ENCODE assay signal across 9 mouse cellular contexts in genomic region chr11:77872236-77872635, GRCm38 (mm10). TPM values are rescaled to one million over a fixed set of nuclear protein-coding genes. Genes with fewer than 3 reads are reported as not detected.
DNase-seq lines count a peak whose midpoint lies in the region; ATAC-seq and TF ChIP-seq lines count a peak whose summit lies in the region.
"Had no signal": no experiment of that assay in that cellular context is flagged by ENCODE, and none has a peak within 500 bp of the region (broad histone marks: within the 10 kb centered on the region; RNA-seq: fewer than 3 reads in every experiment).

No protein-coding gene starts in this region.

- DNase-seq in heart, adult 2 months: no peak
- peak; percentile 86 to 88 for DNase-seq in cerebellum, postnatal 14 days
- DNase-seq in hindbrain, postnatal 0 days (ENCODE audit: low spot score): peak; percentile 84
- no peak for DNase-seq in urinary bladder, postnatal 10 days (ENCODE audit: low spot score)

- peak overlapping the region; percentile 8 for H3K9ac ChIP-seq in heart, embryonic 16.5 days (ENCODE audit: low read length)
- H3K9ac ChIP-seq in heart, adult 2 months (ENCODE audit: low read depth, low read length): no peak overlapping the region
- H3K9ac ChIP-seq in hindbrain, postnatal 0 days (replicated peaks; ENCODE audit: low read length): no peak overlapping the region
- peak overlapping the region; percentile 43; the same call in 1 of the 2 replicates for H3K9ac ChIP-seq in midbrain, embryonic 16.5 days (ENCODE audit: low read depth, low read length)

- TF ChIP-seq POLR2A in heart, adult 2 months (IDR thresholded peaks at IDR 0.05; ENCODE audit: insufficient read depth, low read depth, low read length): no peak

- TF ChIP-seq EP300 in heart, adult 2 months (IDR thresholded peaks at IDR 0.05; ENCODE audit: insufficient read depth, low read depth, low read length): no peak

- H3K27me3 ChIP-seq in heart, embryonic 16.5 days (ENCODE audit: control insufficient read depth, insufficient read depth, low read length): no peaks in the 10 kb centered on the region
- H3K27me3 ChIP-seq in heart, adult 2 months (ENCODE audit: control insufficient read depth, insufficient read depth, low read length): no peaks in the 10 kb centered on the region
- H3K27me3 ChIP-seq in hindbrain, postnatal 0 days (ENCODE audit: insufficient read depth, low read length): no peaks in the 10 kb centered on the region
- H3K27me3 ChIP-seq in midbrain, embryonic 16.5 days (ENCODE audit: control insufficient read depth, insufficient read depth, low read depth, low read length): no peaks in the 10 kb centered on the region

- peak overlapping the region; percentile 9 for H3K4me2 ChIP-seq in heart, embryonic 16.5 days (ENCODE audit: low read depth, low read length)
- H3K4me2 ChIP-seq in hindbrain, postnatal 0 days (ENCODE audit: low read depth, low read length): peak overlapping the region; percentile 37
- H3K4me2 ChIP-seq in midbrain, embryonic 16.5 days (ENCODE audit: low read length): peak overlapping the region; percentile 32

- 4% methylated on average over 11 of the region's 11 CpGs for WGBS in heart, embryonic 16.5 days
- WGBS in heart, adult 2 months: 4% methylated on average over 11 of the region's 11 CpGs
- WGBS in hindbrain, postnatal 0 days: 3% methylated on average over 11 of the region's 11 CpGs
- WGBS in midbrain, embryonic 16.5 days: 5% methylated on average over 11 of the region's 11 CpGs

- intact Hi-C loops in heart, adult 2 months (cut with DNase I): no loop called here

- H3K27ac ChIP-seq in heart, embryonic 16.5 days (ENCODE audit: low read length): no peak overlapping the region
- no peak overlapping the region for H3K27ac ChIP-seq in heart, adult 2 months
- H3K27ac ChIP-seq in hindbrain, postnatal 0 days: peak overlapping the region; percentile 78
- peak overlapping the region; percentile 69; the same call in 1 of the 2 replicates for H3K27ac ChIP-seq in midbrain, embryonic 16.5 days (ENCODE audit: low read length)

- no peaks in the 10 kb centered on the region for H3K36me3 ChIP-seq in heart, embryonic 16.5 days (ENCODE audit: control insufficient read depth, insufficient read depth)
- no peaks in the 10 kb centered on the region for H3K36me3 ChIP-seq in heart, adult 2 months (ENCODE audit: control insufficient read depth, insufficient read depth, low read length)
- no peaks in the 10 kb centered on the region for H3K36me3 ChIP-seq in hindbrain, postnatal 0 days (ENCODE audit: insufficient read depth, low read length)
- H3K36me3 ChIP-seq in midbrain, embryonic 16.5 days (ENCODE audit: control insufficient read depth, insufficient read depth, low read length): no peaks in the 10 kb centered on the region

- no peak overlapping the region for H3K4me3 ChIP-seq in heart, embryonic 16.5 days (ENCODE audit: low read length)
- H3K4me3 ChIP-seq in heart, adult 2 months: no peak overlapping the region
- no peak overlapping the region for H3K4me3 ChIP-seq in hindbrain, postnatal 0 days (ENCODE audit: low read length)
- no peak overlapping the region for H3K4me3 ChIP-seq in midbrain, embryonic 16.5 days (ENCODE audit: low read depth, low read length)

- H3K4me1 ChIP-seq in heart, embryonic 16.5 days (ENCODE audit: control insufficient read depth, insufficient read depth, low read length): peaks cover 35% of the 10 kb centered on the region
- H3K4me1 ChIP-seq in heart, adult 2 months (ENCODE audit: control insufficient read depth, insufficient read depth, low read length): peaks cover 3% of the 10 kb centered on the region
- H3K4me1 ChIP-seq in hindbrain, postnatal 0 days (ENCODE audit: insufficient read depth, low read length): peaks cover 43% of the 10 kb centered on the region
- peaks cover 66% of the 10 kb centered on the region for H3K4me1 ChIP-seq in midbrain, embryonic 16.5 days (ENCODE audit: control insufficient read depth, insufficient read depth, low read length)

- H3K9me3 ChIP-seq in heart, embryonic 16.5 days (replicated peaks; ENCODE audit: control insufficient read depth, low read length): no peaks in the 10 kb centered on the region
- H3K9me3 ChIP-seq in hindbrain, postnatal 0 days (ENCODE audit: low read length): no peaks in the 10 kb centered on the region
- H3K9me3 ChIP-seq in midbrain, embryonic 16.5 days (replicated peaks; ENCODE audit: control insufficient read depth, low read length, poor library complexity, severe bottlenecking): no peaks in the 10 kb centered on the region

- ATAC-seq in heart, embryonic 16.5 days (replicated peaks; ENCODE audit: extremely low read depth, insufficient read depth, low FRiP score): no peak
- ATAC-seq in hindbrain, postnatal 0 days: peak; percentile 57; the same call in 1 of the 2 replicates
- no peak for ATAC-seq in midbrain, embryonic 16.5 days
- ATAC-seq in erythroid progenitor cell, adult 5-6 weeks (replicated peaks; ENCODE audit: low FRiP score, poor library complexity, severe bottlenecking): no peak
- no peak for ATAC-seq in granulocyte monocyte progenitor cell, adult 5-6 weeks (replicated peaks; ENCODE audit: poor library complexity, severe bottlenecking)

- no peak for TF ChIP-seq CTCF in heart, adult 2 months (IDR thresholded peaks at IDR 0.05)
- TF ChIP-seq CTCF in hindbrain, postnatal 0 days (IDR thresholded peaks at IDR 0.05; ENCODE audit: low read depth): peak; percentile 63

- H3K79me2 ChIP-seq in heart, adult 2 months (replicated peaks; ENCODE audit: control insufficient read depth, insufficient read depth, low read length): no peaks in the 10 kb centered on the region

RNA-seq across cellular contexts. Expression of gene Pipox, which starts 21.7 kb away (rescaled TPM):
- polyA plus RNA-seq in heart, embryonic 16.5 days (2015; fragmentation: Nextera tagmentation; extraction: Ambion mirVana): 2.9 TPM in 2 replicates
- total RNA-seq in heart, adult 2 months (2021): under 1 TPM; 0.52 to 0.77 TPM
- polyA plus RNA-seq in heart, adult 2 months (2012; rRNA removed): 0.47 and 0.82 TPM in 2 replicates
- total RNA-seq in hindbrain, postnatal 0 days (2014; rRNA removed): 2.8 and 6.8 TPM in 2 replicates
- polyA plus RNA-seq in hindbrain, postnatal 0 days (2015; fragmentation: Nextera tagmentation; extraction: Ambion mirVana): 4.4 and 4.6 TPM in 2 replicates
- polyA plus RNA-seq in midbrain, embryonic 16.5 days (2015; fragmentation: Nextera tagmentation; extraction: Ambion mirVana): 6.0 and 7.5 TPM in 2 replicates
- not detected in 2 replicates for total RNA-seq in erythroid progenitor cell, adult 5-6 weeks (2015; ENCODE audit: low replicate concordance)
- not detected in 2 replicates for total RNA-seq in erythroid progenitor cell, adult 5-6 weeks (2017; ENCODE audit: low replicate concordance)
- not detected in 2 replicates for total RNA-seq in granulocyte monocyte progenitor cell, adult 5-6 weeks (2014; fragmentation: Nextera tagmentation)
- 0.39 and 0.77 TPM in 2 replicates for total RNA-seq in granulocyte monocyte progenitor cell, adult 5-6 weeks (2017)
- total RNA-seq: MEL had no signal

RNA-seq across cellular contexts. Expression of gene Sez6, which starts 58.4 kb away (rescaled TPM):
- polyA plus RNA-seq in heart, embryonic 16.5 days (2015; fragmentation: Nextera tagmentation; extraction: Ambion mirVana): 0.04 and 0.19 TPM in 2 replicates
- total RNA-seq in heart, adult 2 months (2021): under 1 TPM; 0.68 to 0.80 TPM
- 0.59 and 0.70 TPM in 2 replicates for polyA plus RNA-seq in heart, adult 2 months (2012; rRNA removed)
- 175 and 177 TPM in 2 replicates for total RNA-seq in hindbrain, postnatal 0 days (2014; rRNA removed)
- 113 and 127 TPM in 2 replicates for polyA plus RNA-seq in hindbrain, postnatal 0 days (2015; fragmentation: Nextera tagmentation; extraction: Ambion mirVana)
- polyA plus RNA-seq in midbrain, embryonic 16.5 days (2015; fragmentation: Nextera tagmentation; extraction: Ambion mirVana): 140 and 146 TPM in 2 replicates
- total RNA-seq in erythroid progenitor cell, adult 5-6 weeks (2015; ENCODE audit: low replicate concordance): not detected in 2 replicates
- not detected in 2 replicates for total RNA-seq in erythroid progenitor cell, adult 5-6 weeks (2017; ENCODE audit: low replicate concordance)
- not detected in 2 replicates for total RNA-seq in granulocyte monocyte progenitor cell, adult 5-6 weeks (2014; fragmentation: Nextera tagmentation)
- total RNA-seq in granulocyte monocyte progenitor cell, adult 5-6 weeks (2017): not detected in 2 replicates

Comparison
In these comparisons a context has a peak if more than half of its experiments do, and no peak if none do; other contexts are left out.
1. H3K9ac ChIP-seq: peak in heart, embryonic 16.5 days (single experiment) and midbrain, embryonic 16.5 days (single experiment); none in heart, adult 2 months (single experiment) and hindbrain, postnatal 0 days (single experiment).
2. H3K27ac ChIP-seq: peak in hindbrain, postnatal 0 days (single experiment) and midbrain, embryonic 16.5 days (single experiment); none in heart, embryonic 16.5 days (single experiment) and heart, adult 2 months (single experiment).
3. DNase-seq: peak in cerebellum, postnatal 14 days (2 of 2) and hindbrain, postnatal 0 days (single experiment); none in heart, adult 2 months (0 of 2) and urinary bladder, postnatal 10 days (single experiment).
4. RNA of gene Sez6, which starts 58.4 kb away (total RNA-seq): 175 to 177 TPM in hindbrain, postnatal 0 days; 0.68 to 0.80 TPM in heart, adult 2 months, not detected in erythroid progenitor cell, adult 5-6 weeks and not detected in granulocyte monocyte progenitor cell, adult 5-6 weeks; every median in the first group is over 10 times any median in the second.
5. Peak in every context shown above with its lines, with median percentiles within 50 percentile points of each other: H3K4me2 ChIP-seq.